Mouse (Mus musculus) forebrain, embryonic 13.5 days (tissue): ENCODE measurements around the gene Arl8a. TPM values are rescaled to one million over a fixed set of nuclear protein-coding genes. Genes with fewer than 3 reads are reported as not detected.
"Not testable (repeated sequence)": the region's sequence is repeated elsewhere in the genome, so short reads cannot be mapped to it uniquely, and the experiment has no call there.

Experiments used
- ATAC-seq: fragments of 200-750 bp; cut with Nextera tagmentation; 2 replicates; pipeline ENCODE4 v1.8.0; 2017
- H3K27ac ChIP-seq: fragments of 300-500 bp; sonication (generic); 2 replicates; pipeline ENCODE4 v1.5.1; 2015; ENCODE audit warnings: inconsistent platforms, mild to moderate bottlenecking, moderate library complexity
- H3K27me3 ChIP-seq: fragments of 300-500 bp; sonication (generic); 2 replicates; pipeline ENCODE4 v1.6.1; 2015; ENCODE audit warnings: mild to moderate bottlenecking, inconsistent platforms
- H3K36me3 ChIP-seq: fragments of 300-500 bp; sonication (generic); 2 replicates; pipeline ENCODE4 v1.6.1; 2015; ENCODE audit warnings: mild to moderate bottlenecking, inconsistent platforms; ENCODE audit not compliant: poor library complexity, severe bottlenecking
- H3K4me1 ChIP-seq: fragments of 300-500 bp; sonication (generic); 2 replicates; pipeline ENCODE4 v1.6.1; 2015; ENCODE audit warnings: inconsistent platforms
- H3K4me2 ChIP-seq: fragments of 300-500 bp; sonication (generic); 2 replicates; pipeline ENCODE4 v1.6.1; 2015; ENCODE audit warnings: inconsistent platforms, mild to moderate bottlenecking, moderate library complexity
- H3K4me3 ChIP-seq: fragments of 300-500 bp; sonication (generic); 2 replicates; pipeline ENCODE4 v1.5.1; 2015; ENCODE audit warnings: mild to moderate bottlenecking, inconsistent platforms
- H3K9ac ChIP-seq: fragments of 300-500 bp; sonication (generic); 2 replicates; pipeline ENCODE4 v1.6.1; 2015; ENCODE audit warnings: mild to moderate bottlenecking, inconsistent platforms
- H3K9me3 ChIP-seq: fragments of 300-500 bp; sonication (generic); replicated peaks from 2 replicates; pipeline ENCODE4 v1.6.1; 2016; ENCODE audit warnings: inconsistent platforms
- WGBS: fragments of 180-500 bp; shearing (Covaris S2); methylation state at CpG from one replicate; pipeline ENCODE4 v1.1.7; 2015; 5-methylcytosine and 5-hydroxymethylcytosine counted together
- polyA plus RNA-seq: library from polyadenylated mRNA; unstranded; fragments of >200 nt; fragmentation: Nextera tagmentation; extraction: Ambion mirVana; gene quantifications from 2 replicates; pipeline ENCODE4 v1.2.1, GENCODE M21; 2015

Gene Arl8a
- polyA plus RNA-seq, 1 experiment from 2014 or later, result 161 TPM

- H3K4me1 ChIP-seq, result no peaks in the 10 kb centered on the region
- no peak for ATAC-seq
- no peak overlapping the region for H3K4me3 ChIP-seq
- no peak overlapping the region for H3K9ac ChIP-seq
- H3K4me2 ChIP-seq, result no peak overlapping the region
- H3K27ac ChIP-seq, result no peak overlapping the region
- no peaks in the 10 kb centered on the region for H3K9me3 ChIP-seq
- WGBS, result 91% methylated on average over 4 of the region's 4 CpGs
- H3K36me3 ChIP-seq, result no peaks in the 10 kb centered on the region
- H3K27me3 ChIP-seq, result no peaks in the 10 kb centered on the region
Measured at GRCm38 (mm10) chr1:135189186-135189585, 42.6 kb downstream of the Arl8a start.

GRCm38 (mm10) chr1:135194335-135194734 is 47.7 kb downstream of the Arl8a start:
- H3K9me3 ChIP-seq, H3K36me3 ChIP-seq, ATAC-seq, H3K9ac ChIP-seq, H3K4me3 ChIP-seq, H3K27me3 ChIP-seq, H3K4me2 ChIP-seq, H3K27ac ChIP-seq: not testable (repeated sequence)
- 54% methylated on average over 5 of the region's 5 CpGs for WGBS
- H3K4me1 ChIP-seq, result peaks cover 11% of the 10 kb centered on the region

- ATAC-seq, result no peak
- Histone ChIP-seq H3K27ac (no peak overlapping the region), H3K27me3 (no peaks in the 10 kb centered on the region), H3K4me2 (no peak overlapping the region), H3K4me3 (no peak overlapping the region), H3K4me1 (peaks cover 14% of the 10 kb centered on the region), H3K9me3 (no peaks in the 10 kb centered on the region), H3K9ac (no peak overlapping the region), H3K36me3 (no peaks in the 10 kb centered on the region)
- WGBS, result 92% methylated on average over 6 of the region's 6 CpGs
Measured at GRCm38 (mm10) chr1:135195907-135196440, 49.4 kb downstream of the Arl8a start.

- no peak overlapping the region for H3K9ac ChIP-seq
- H3K4me1 ChIP-seq, result peaks cover 14% of the 10 kb centered on the region
- H3K9me3 ChIP-seq, result no peaks in the 10 kb centered on the region
- ATAC-seq, result no peak
- H3K4me3 ChIP-seq, result no peak overlapping the region
- WGBS, result 23% methylated on average over 5 of the region's 5 CpGs
- H3K27ac ChIP-seq, result no peak overlapping the region
- no peaks in the 10 kb centered on the region for H3K27me3 ChIP-seq
- no peaks in the 10 kb centered on the region for H3K36me3 ChIP-seq
- H3K4me2 ChIP-seq, result no peak overlapping the region
Measured at GRCm38 (mm10) chr1:135198412-135198811, 51.8 kb downstream of the Arl8a start.

- Histone ChIP-seq H3K9ac (peak overlapping the region; percentile 34; the same call in 1 of the 2 replicates), H3K4me2 (peak overlapping the region; percentile 55), H3K4me1 (peaks cover 15% of the 10 kb centered on the region), H3K9me3 (no peaks in the 10 kb centered on the region), H3K4me3 (peak overlapping the region; percentile 24), H3K36me3 (no peaks in the 10 kb centered on the region), H3K27ac (peak overlapping the region; percentile 1; the same call in 1 of the 2 replicates), H3K27me3 (no peaks in the 10 kb centered on the region)
- WGBS, result 2% methylated on average over 21 of the region's 21 CpGs
- ATAC-seq, result peak; percentile 45; the same call in 1 of the 2 replicates
Measured at GRCm38 (mm10) chr1:135199014-135199819, 52.6 kb downstream of the Arl8a start.

- no peak for ATAC-seq
- H3K36me3 ChIP-seq, result no peaks in the 10 kb centered on the region
- H3K9ac ChIP-seq, result no peak overlapping the region
- no peaks in the 10 kb centered on the region for H3K27me3 ChIP-seq
- no peak overlapping the region for H3K4me3 ChIP-seq
- 88% methylated on average over 4 of the region's 4 CpGs for WGBS
- H3K27ac ChIP-seq, result no peak overlapping the region
- H3K4me1 ChIP-seq, result peaks cover 22% of the 10 kb centered on the region
- no peaks in the 10 kb centered on the region for H3K9me3 ChIP-seq
- no peak overlapping the region for H3K4me2 ChIP-seq
Measured at GRCm38 (mm10) chr1:135200400-135200799, 53.8 kb downstream of the Arl8a start.

GRCm38 (mm10) chr1:135204196-135205126 is 57.8 kb downstream of the Arl8a start:
- no peak for ATAC-seq
- H3K4me3 ChIP-seq, result no peak overlapping the region
- 32% methylated on average over 12 of the region's 12 CpGs for WGBS

GRCm38 (mm10) chr1:135205257-135205656 is 58.6 kb downstream of the Arl8a start:
- Histone ChIP-seq H3K4me1 (peaks cover 7% of the 10 kb centered on the region), H3K4me2 (no peak overlapping the region), H3K4me3 (no peak overlapping the region), H3K27me3 (no peaks in the 10 kb centered on the region), H3K9me3 (no peaks in the 10 kb centered on the region), H3K9ac (no peak overlapping the region), H3K36me3 (no peaks in the 10 kb centered on the region), H3K27ac (no peak overlapping the region)
- ATAC-seq, result no peak
- 64% methylated on average over 4 of the region's 4 CpGs for WGBS

More at GRCm38 (mm10) chr1:135204196-135205126, 57.8 kb downstream of the Arl8a start:
- Histone ChIP-seq H3K9ac (no peak overlapping the region), H3K27me3 (no peaks in the 10 kb centered on the region), H3K4me1 (peaks cover 10% of the 10 kb centered on the region), H3K4me2 (no peak overlapping the region), H3K27ac (no peak overlapping the region), H3K9me3 (no peaks in the 10 kb centered on the region), H3K36me3 (no peaks in the 10 kb centered on the region)

Other genes starting within 250 kb of the Arl8a start
- gene Ppp1r12b, start 190.9 kb upstream of the Arl8a start, polyA plus RNA-seq, result 11.2 and 12.0 TPM in 2 replicates
- gene Ube2t, start 184.3 kb upstream of the Arl8a start, polyA plus RNA-seq, result 46.6 and 48.6 TPM in 2 replicates
- gene Lgr6, start 41.5 kb upstream of the Arl8a start, polyA plus RNA-seq, result 0.15 and 0.30 TPM in 2 replicates
- gene Ptpn7, start 14.1 kb upstream of the Arl8a start, polyA plus RNA-seq, result 0.34 and 0.53 TPM in 2 replicates
- not detected in 2 replicates for gene Gpr37l1, start 20.9 kb downstream of the Arl8a start, polyA plus RNA-seq
- 0.22 and 0.34 TPM in 2 replicates for gene Elf3, start 111.7 kb downstream of the Arl8a start, polyA plus RNA-seq
- gene Rnpep, start 137.3 kb downstream of the Arl8a start, polyA plus RNA-seq, result 86.2 and 90.3 TPM in 2 replicates
- 167 and 179 TPM in 2 replicates for gene Timm17a, start 167.0 kb downstream of the Arl8a start, polyA plus RNA-seq
- gene Lmod1, start 178.0 kb downstream of the Arl8a start, polyA plus RNA-seq, result 0.22 and 0.30 TPM in 2 replicates
- 70.0 and 84.4 TPM in 2 replicates for gene Shisa4, start 228.4 kb downstream of the Arl8a start, polyA plus RNA-seq